Mouse (Mus musculus): Measurements from ENCODE around the gene Slc6a5.

The Slc6a5 gene

GRCm38 (mm10) chr7:49909850-49910249 lies at the start of gene Slc6a5:
Gene Slc6a5, plus strand, starts transcription at chr7:49910146.
- no peak for DNase-seq (ENCODE audit: low spot score in 2 of 2)

GRCm38 (mm10) chr7:49861196-49861595 lies 48.8 kb upstream of the Slc6a5 start:
- no peak for DNase-seq (ENCODE audit: low spot score in 2 of 2)

GRCm38 (mm10) chr7:49863753-49864152 lies 46.2 kb upstream of the Slc6a5 start:
- no peak for DNase-seq (ENCODE audit: low spot score in 2 of 2)

GRCm38 (mm10) chr7:49869656-49870055 lies 40.3 kb upstream of the Slc6a5 start:
- DNase-seq (ENCODE audit: low spot score in 2 of 2), result no peak

GRCm38 (mm10) chr7:49870276-49870675 lies 39.7 kb upstream of the Slc6a5 start:
- DNase-seq (ENCODE audit: low spot score in 2 of 2), result no peak

GRCm38 (mm10) chr7:49877307-49877706 lies 32.6 kb upstream of the Slc6a5 start:
- no peak for DNase-seq (ENCODE audit: low spot score in 2 of 2)

- no peak for DNase-seq (ENCODE audit: low spot score in 2 of 2)
Measured at GRCm38 (mm10) chr7:49879051-49879450, 30.9 kb upstream of the Slc6a5 start.

- DNase-seq (ENCODE audit: low spot score in 2 of 2), result no peak
Measured at GRCm38 (mm10) chr7:49879998-49880707, 29.8 kb upstream of the Slc6a5 start.

- DNase-seq (ENCODE audit: low spot score in 2 of 2), result no peak
Measured at GRCm38 (mm10) chr7:49882288-49882687, 27.7 kb upstream of the Slc6a5 start.

- no peak for DNase-seq (ENCODE audit: low spot score in 2 of 2)
Measured at GRCm38 (mm10) chr7:49882694-49883389, 27.1 kb upstream of the Slc6a5 start.

- DNase-seq (ENCODE audit: low spot score in 2 of 2), result no peak
Measured at GRCm38 (mm10) chr7:49887776-49888390, 22.1 kb upstream of the Slc6a5 start.

GRCm38 (mm10) chr7:49894786-49895185 lies 15.2 kb upstream of the Slc6a5 start:
- no peak for DNase-seq (ENCODE audit: low spot score in 2 of 2)

- DNase-seq (ENCODE audit: low spot score in 2 of 2), result no peak
Measured at GRCm38 (mm10) chr7:49895296-49895695, 14.7 kb upstream of the Slc6a5 start.

GRCm38 (mm10) chr7:49902003-49902552 lies 7.9 kb upstream of the Slc6a5 start:
- DNase-seq (ENCODE audit: low spot score in 2 of 2), result no peak

- no peak for DNase-seq (ENCODE audit: low spot score in 2 of 2)
Measured at GRCm38 (mm10) chr7:49907191-49908171, 2.5 kb upstream of the Slc6a5 start.

- no peak for DNase-seq (ENCODE audit: low spot score in 2 of 2)
Measured at GRCm38 (mm10) chr7:49908181-49908855, 1.6 kb upstream of the Slc6a5 start.

- no peak for DNase-seq (ENCODE audit: low spot score in 2 of 2)
Measured at GRCm38 (mm10) chr7:49908990-49909411, 945 bp upstream of the Slc6a5 start.

GRCm38 (mm10) chr7:49910361-49910760 lies 415 bp downstream of the Slc6a5 start:
- no peak for DNase-seq (ENCODE audit: low spot score in 2 of 2)

- DNase-seq (ENCODE audit: low spot score in 2 of 2), result no peak
Measured at GRCm38 (mm10) chr7:49911147-49911946, 1.4 kb downstream of the Slc6a5 start.

- DNase-seq (ENCODE audit: low spot score in 2 of 2), result no peak
Measured at GRCm38 (mm10) chr7:49911947-49912262, 2.0 kb downstream of the Slc6a5 start.
